Comparison of ENCODE assay signal across 8 mouse cellular contexts in genomic region chr9:88547270-88547669, GRCm38 (mm10). TPM values are rescaled to one million over a fixed set of nuclear protein-coding genes. Genes with fewer than 3 reads are reported as not detected.
A peak's percentile ranks its signal among the peaks of the same experiment; 100 is the strongest.
DNase-seq lines count a peak whose midpoint lies in the region; ATAC-seq lines count a peak whose summit lies in the region.

No protein-coding gene starts in this region.

- WGBS in embryonic facial prominence, embryonic 15.5 days = 25% methylated on average over 7 of the region's 7 CpGs
- WGBS in hindbrain, embryonic 11.5 days = 32% methylated on average over 7 of the region's 7 CpGs
- 33% methylated on average over 7 of the region's 7 CpGs for WGBS in limb, embryonic 12.5 days
- 29% methylated on average over 7 of the region's 7 CpGs for WGBS in midbrain, embryonic 14.5 days

- H3K4me3 ChIP-seq in embryonic facial prominence, embryonic 15.5 days (replicated peaks) = peak overlapping the region; percentile 71
- H3K4me3 ChIP-seq in hindbrain, embryonic 11.5 days (ENCODE audit: low read depth, low read length) = peak overlapping the region; percentile 52
- peak overlapping the region; percentile 65 for H3K4me3 ChIP-seq in limb, embryonic 12.5 days (replicated peaks)
- H3K4me3 ChIP-seq in midbrain, embryonic 14.5 days (replicated peaks; ENCODE audit: low read depth, low read length) = peak overlapping the region; percentile 62

- H3K4me2 ChIP-seq in embryonic facial prominence, embryonic 15.5 days (replicated peaks) = peak overlapping the region; percentile 57
- H3K4me2 ChIP-seq in hindbrain, embryonic 11.5 days (replicated peaks; ENCODE audit: low read depth, low read length) = peak overlapping the region; percentile 25
- H3K4me2 ChIP-seq in limb, embryonic 12.5 days = peak overlapping the region; percentile 59
- H3K4me2 ChIP-seq in midbrain, embryonic 14.5 days (ENCODE audit: low read length) = peak overlapping the region; percentile 83

- no peak overlapping the region for H3K9ac ChIP-seq in embryonic facial prominence, embryonic 15.5 days
- H3K9ac ChIP-seq in hindbrain, embryonic 11.5 days (ENCODE audit: low read depth, low read length) = no peak overlapping the region
- H3K9ac ChIP-seq in limb, embryonic 12.5 days (replicated peaks) = no peak overlapping the region
- H3K9ac ChIP-seq in midbrain, embryonic 14.5 days (replicated peaks; ENCODE audit: low read length) = no peak overlapping the region

- 0 out of 2 replicates have a peak overlapping the region, but pooled peaks have one; percentile 45 for H3K27ac ChIP-seq in embryonic facial prominence, embryonic 15.5 days (replicated peaks)
- no peak overlapping the region for H3K27ac ChIP-seq in hindbrain, embryonic 11.5 days (ENCODE audit: low read depth, low read length)
- H3K27ac ChIP-seq in limb, embryonic 12.5 days = 0 out of 2 replicates have a peak overlapping the region, but pooled peaks have one; percentile 41
- H3K27ac ChIP-seq in midbrain, embryonic 14.5 days (replicated peaks; ENCODE audit: low read depth, low read length) = no peak overlapping the region; the same call in 1 of the 2 replicates

- peak; percentile 26 to 50 for DNase-seq in heart, adult 18-20 months
- no peak for DNase-seq in heart, adult 11 months
- DNase-seq in R1 (ENCODE audit: low read depth, low spot score) = peak; percentile 73
- peak; percentile 57 for DNase-seq in hindbrain, embryonic 11.5 days (ENCODE audit: low spot score)
- peak; percentile 74 for DNase-seq in midbrain, embryonic 14.5 days
- no peak for DNase-seq in yolk sac, embryonic 10.5 days (ENCODE audit: low spot score)

- no peaks in the 10 kb centered on the region for H3K9me3 ChIP-seq in embryonic facial prominence, embryonic 15.5 days (replicated peaks)
- H3K9me3 ChIP-seq in hindbrain, embryonic 11.5 days (ENCODE audit: control insufficient read depth, low read length) = no peaks in the 10 kb centered on the region
- H3K9me3 ChIP-seq in limb, embryonic 12.5 days = no peaks in the 10 kb centered on the region
- H3K9me3 ChIP-seq in midbrain, embryonic 14.5 days (ENCODE audit: control insufficient read depth, low read length) = no peaks in the 10 kb centered on the region

- 0 out of 2 replicates have a peak, but pooled peaks have one; percentile 26 for ATAC-seq in embryonic facial prominence, embryonic 15.5 days (ENCODE audit: insufficient number of reproducible peaks, low FRiP score, low TSS enrichment, low read depth)
- peak; percentile 49 for ATAC-seq in hindbrain, embryonic 11.5 days (ENCODE audit: low FRiP score)
- peak; percentile 28; the same call in 1 of the 2 replicates for ATAC-seq in limb, embryonic 12.5 days (ENCODE audit: insufficient number of reproducible peaks, insufficient read depth, low FRiP score, low TSS enrichment, low read depth)
- ATAC-seq in midbrain, embryonic 14.5 days (ENCODE audit: low FRiP score, low TSS enrichment) = 0 out of 2 replicates have a peak, but pooled peaks have one; percentile 44

- H3K36me3 ChIP-seq in embryonic facial prominence, embryonic 15.5 days = peaks cover 2% of the 10 kb centered on the region; the same call in 1 of the 2 replicates
- H3K36me3 ChIP-seq in hindbrain, embryonic 11.5 days (ENCODE audit: control insufficient read depth, insufficient read depth, low read length) = no peaks in the 10 kb centered on the region
- peaks cover 9% of the 10 kb centered on the region; the same call in 1 of the 2 replicates for H3K36me3 ChIP-seq in limb, embryonic 12.5 days
- peaks cover 3% of the 10 kb centered on the region; the same call in 1 of the 2 replicates for H3K36me3 ChIP-seq in midbrain, embryonic 14.5 days (ENCODE audit: control insufficient read depth, insufficient read depth, low read length)

- H3K27me3 ChIP-seq in embryonic facial prominence, embryonic 15.5 days = no peaks in the 10 kb centered on the region
- H3K27me3 ChIP-seq in hindbrain, embryonic 11.5 days (ENCODE audit: control insufficient read depth, insufficient read depth, low read length) = no peaks in the 10 kb centered on the region
- H3K27me3 ChIP-seq in limb, embryonic 12.5 days = no peaks in the 10 kb centered on the region
- no peaks in the 10 kb centered on the region for H3K27me3 ChIP-seq in midbrain, embryonic 14.5 days (ENCODE audit: control insufficient read depth, insufficient read depth, low read length)

- H3K4me1 ChIP-seq in embryonic facial prominence, embryonic 15.5 days = peaks cover 14% of the 10 kb centered on the region
- H3K4me1 ChIP-seq in hindbrain, embryonic 11.5 days (replicated peaks; ENCODE audit: control insufficient read depth, insufficient read depth, low read length) = no peaks in the 10 kb centered on the region; the same call in 1 of the 2 replicates
- peaks cover 18% of the 10 kb centered on the region for H3K4me1 ChIP-seq in limb, embryonic 12.5 days (replicated peaks)
- peaks cover 27% of the 10 kb centered on the region for H3K4me1 ChIP-seq in midbrain, embryonic 14.5 days (ENCODE audit: control insufficient read depth, insufficient read depth, low read length)

RNA-seq across cellular contexts. Expression of gene Zfp949, which starts 0.6 kb away (rescaled TPM):
- 1 to 10 TPM; 7.6 to 9.0 TPM for total RNA-seq in heart, adult 18-20 months (2021)
- 12.8 and 14.1 TPM in 2 replicates for polyA plus RNA-seq in embryonic facial prominence, embryonic 15.5 days (2015; fragmentation: Nextera tagmentation; extraction: Ambion mirVana)
- polyA plus RNA-seq in hindbrain, embryonic 11.5 days (2014; fragmentation: Nextera tagmentation; extraction: Ambion mirVana) = 9.1 and 10.1 TPM in 2 replicates
- polyA plus RNA-seq in limb, embryonic 12.5 days (2016; fragmentation: Nextera tagmentation; extraction: Ambion mirVana) = 12.7 and 14.3 TPM in 2 replicates
- 16.5 and 20.2 TPM in 2 replicates for polyA plus RNA-seq in midbrain, embryonic 14.5 days (2014; fragmentation: Nextera tagmentation; extraction: Ambion mirVana)

RNA-seq across cellular contexts. Expression of gene Trim43a, which starts 33.4 kb away (rescaled TPM):
- not detected for total RNA-seq in heart, adult 18-20 months (2021)
- polyA plus RNA-seq in embryonic facial prominence, embryonic 15.5 days (2015; fragmentation: Nextera tagmentation; extraction: Ambion mirVana) = not detected in 2 replicates
- polyA plus RNA-seq in hindbrain, embryonic 11.5 days (2014; fragmentation: Nextera tagmentation; extraction: Ambion mirVana) = 0.10 TPM in 1 of 2 replicates, not detected in the other
- 0.20 TPM in 1 of 2 replicates, not detected in the other for polyA plus RNA-seq in limb, embryonic 12.5 days (2016; fragmentation: Nextera tagmentation; extraction: Ambion mirVana)
- polyA plus RNA-seq in midbrain, embryonic 14.5 days (2014; fragmentation: Nextera tagmentation; extraction: Ambion mirVana) = 0.20 TPM in 1 of 2 replicates, not detected in the other

Comparison
In these comparisons a context has a peak if more than half of its experiments do, and no peak if none do; other contexts are left out.
1. DNase-seq: peak in heart, adult 18-20 months (2 of 2), R1 (single experiment), hindbrain, embryonic 11.5 days (single experiment) and midbrain, embryonic 14.5 days (single experiment); none in heart, adult 11 months (single experiment) and yolk sac, embryonic 10.5 days (single experiment).
2. H3K27ac ChIP-seq: peak in embryonic facial prominence, embryonic 15.5 days (single experiment) and limb, embryonic 12.5 days (single experiment); none in hindbrain, embryonic 11.5 days (single experiment) and midbrain, embryonic 14.5 days (single experiment).
3. H3K4me2 ChIP-seq: peak in every context shown above with its lines; median percentile 83 in midbrain, embryonic 14.5 days; 59 in limb, embryonic 12.5 days; 57 in embryonic facial prominence, embryonic 15.5 days; 25 in hindbrain, embryonic 11.5 days.
4. Peak in every context shown above with its lines, with median percentiles within 50 percentile points of each other: ATAC-seq and H3K4me3 ChIP-seq.